Comparison of ENCODE assay signal across 20 mouse cellular contexts in genomic region chr9:43242432-43242831, GRCm38 (mm10). TPM values are rescaled to one million over a fixed set of nuclear protein-coding genes. Genes with fewer than 3 reads are reported as not detected.
DNase-seq lines count a peak whose midpoint lies in the region; ATAC-seq and TF ChIP-seq lines count a peak whose summit lies in the region.
"Had no signal": no experiment of that assay in that cellular context is flagged by ENCODE, and none has a peak within 500 bp of the region (broad histone marks: within the 10 kb centered on the region; RNA-seq: fewer than 3 reads in every experiment).

No protein-coding gene starts in this region.

- no peak overlapping the region for H3K4me2 ChIP-seq in embryonic facial prominence, embryonic 12.5 days (replicated peaks)
- H3K4me2 ChIP-seq in liver, postnatal 0 days (ENCODE audit: low read depth, low read length) = 0 out of 2 replicates have a peak overlapping the region, but pooled peaks have one; percentile 7
- H3K4me2 ChIP-seq: midbrain, embryonic 11.5 days had no signal

- H3K36me3 ChIP-seq in erythroblast, embryonic 14.5 days (ENCODE audit: control insufficient read depth) = peaks cover 8% of the 10 kb centered on the region
- no peaks in the 10 kb centered on the region for H3K36me3 ChIP-seq in embryonic facial prominence, embryonic 12.5 days
- H3K36me3 ChIP-seq in liver, postnatal 0 days (replicated peaks; ENCODE audit: insufficient read depth, low read length) = no peaks in the 10 kb centered on the region

- H3K27me3 ChIP-seq in erythroblast, embryonic 14.5 days (ENCODE audit: control insufficient read depth) = no peaks in the 10 kb centered on the region
- H3K27me3 ChIP-seq in embryonic facial prominence, embryonic 12.5 days = no peaks in the 10 kb centered on the region
- no peaks in the 10 kb centered on the region for H3K27me3 ChIP-seq in liver, postnatal 0 days (ENCODE audit: insufficient read depth, low read length)

- intact Hi-C loops in left cerebral cortex, postnatal 14 days (cut with DNase I) = no loop called here

- peak; percentile 73 for TF ChIP-seq EP300 in liver, postnatal 0 days (IDR thresholded peaks at IDR 0.05; ENCODE audit: low read depth)

- no peak for TF ChIP-seq CTCF in liver, postnatal 0 days (IDR thresholded peaks at IDR 0.05; ENCODE audit: low read depth)

- DNase-seq in liver, postnatal 0 days = no peak
- peak; percentile 40 for DNase-seq in thymus, postnatal 25 days
- DNase-seq in neural tube, embryonic 10.5 days (ENCODE audit: extremely low spot score, low spot score) = no peak
- DNase-seq in left cerebral cortex, postnatal 14 days (ENCODE audit: low spot score in 2 of 2) = no peak
- no peak for DNase-seq in adrenal gland, adult 18-20 months (ENCODE audit: low spot score in 2 of 2)
- DNase-seq: adrenal gland, adult 2 months; cerebellum, postnatal 25 days; heart, adult 2 months; kidney, adult 8-10 months; kidney, postnatal 36 days; layer of hippocampus, adult 9-11 months; lung, postnatal 14 days had no signal

- H3K4me1 ChIP-seq in erythroblast, embryonic 14.5 days (ENCODE audit: control insufficient read depth) = peaks cover 95% of the 10 kb centered on the region
- peaks cover 43% of the 10 kb centered on the region for H3K4me1 ChIP-seq in embryonic facial prominence, embryonic 12.5 days
- H3K4me1 ChIP-seq in liver, postnatal 0 days (ENCODE audit: insufficient read depth) = peaks cover 49% of the 10 kb centered on the region

- no peaks in the 10 kb centered on the region for H3K9me3 ChIP-seq in erythroblast, embryonic 14.5 days (ENCODE audit: control insufficient read depth, low read length)
- H3K9me3 ChIP-seq in embryonic facial prominence, embryonic 12.5 days = no peaks in the 10 kb centered on the region
- H3K9me3 ChIP-seq in liver, postnatal 0 days (ENCODE audit: low read length) = no peaks in the 10 kb centered on the region

- ATAC-seq in erythroblast, adult 5-6 weeks (replicated peaks; ENCODE audit: low FRiP score, poor library complexity, severe bottlenecking) = no peak
- ATAC-seq in embryonic facial prominence, embryonic 12.5 days (ENCODE audit: insufficient number of reproducible peaks, insufficient read depth, low FRiP score, low TSS enrichment) = no peak
- ATAC-seq in liver, postnatal 0 days = no peak
- ATAC-seq: inflammation-experienced regulatory T-cells, adult 6 months had no signal

- 79% methylated on average over 5 of the region's 5 CpGs for WGBS in embryonic facial prominence, embryonic 12.5 days
- 21% methylated on average over 5 of the region's 5 CpGs for WGBS in liver, postnatal 0 days (ENCODE audit: insufficient replicate concordance)

- peak overlapping the region; percentile 28 for H3K4me3 ChIP-seq in erythroblast, embryonic 14.5 days (replicated peaks)
- H3K4me3 ChIP-seq in embryonic facial prominence, embryonic 12.5 days = no peak overlapping the region
- H3K4me3 ChIP-seq in liver, postnatal 0 days (ENCODE audit: low read depth, low read length) = no peak overlapping the region
- H3K4me3 ChIP-seq: heart, adult 2 months had no signal

- peak overlapping the region; percentile 47; the same call in 1 of the 2 replicates for H3K27ac ChIP-seq in embryonic facial prominence, embryonic 12.5 days
- no peak overlapping the region for H3K27ac ChIP-seq in liver, postnatal 0 days (ENCODE audit: low read depth)
- H3K27ac ChIP-seq: heart, adult 2 months had no signal

- H3K9ac ChIP-seq in embryonic facial prominence, embryonic 12.5 days = no peak overlapping the region
- H3K9ac ChIP-seq in liver, postnatal 0 days (replicated peaks) = no peak overlapping the region

RNA-seq across cellular contexts. Expression of gene Oaf, which starts 2.7 kb away (rescaled TPM):
- polyA plus RNA-seq in erythroblast, embryonic 14.5 days (2012) = 12.3 and 12.6 TPM in 2 replicates
- total RNA-seq in erythroblast, adult 5-6 weeks (2015; ENCODE audit: low replicate concordance) = 2.1 and 21.7 TPM in 2 replicates
- 1.8 and 3.7 TPM in 2 replicates for total RNA-seq in erythroblast, adult 5-6 weeks (2017; ENCODE audit: low replicate concordance)
- 89.3 and 106 TPM in 2 replicates for polyA plus RNA-seq in embryonic facial prominence, embryonic 12.5 days (2016; fragmentation: Nextera tagmentation; extraction: Ambion mirVana)
- 59.3 and 70.0 TPM in 2 replicates for polyA plus RNA-seq in liver, postnatal 0 days (2015; fragmentation: Nextera tagmentation; extraction: Ambion mirVana)
- 10 to 100 TPM; 13.6 to 14.2 TPM for total RNA-seq in left cerebral cortex, postnatal 14 days (2021)
- 10 to 100 TPM in 1 of 2 experiments, 1 to 10 TPM in 1; 9.9 to 38.0 TPM for total RNA-seq in adrenal gland, adult 18-20 months (2021)

RNA-seq across cellular contexts. Expression of gene Pou2f3, which starts 32.3 kb away (rescaled TPM):
- not detected in 2 replicates for polyA plus RNA-seq in erythroblast, embryonic 14.5 days (2012)
- not detected in 2 replicates for total RNA-seq in erythroblast, adult 5-6 weeks (2015; ENCODE audit: low replicate concordance)
- not detected in 2 replicates for total RNA-seq in erythroblast, adult 5-6 weeks (2017; ENCODE audit: low replicate concordance)
- polyA plus RNA-seq in embryonic facial prominence, embryonic 12.5 days (2016; fragmentation: Nextera tagmentation; extraction: Ambion mirVana) = 0.18 TPM in 1 of 2 replicates, not detected in the other
- 0.05 TPM in 1 of 2 replicates, not detected in the other for polyA plus RNA-seq in liver, postnatal 0 days (2015; fragmentation: Nextera tagmentation; extraction: Ambion mirVana)
- not detected for total RNA-seq in left cerebral cortex, postnatal 14 days (2021)
- total RNA-seq in adrenal gland, adult 18-20 months (2021) = under 1 TPM; 0.20 to 0.22 TPM
- total RNA-seq: adrenal gland, adult 2 months; gastrocnemius, adult 8-10 months; heart, adult 2 months; left cerebral cortex, postnatal 10 days had no signal
- polyA plus RNA-seq: adrenal gland, adult 2 months; hindbrain, embryonic 11.5 days; inflammation-experienced regulatory T-cells, adult 6 months; midbrain, embryonic 11.5 days had no signal
